Mouse (Mus musculus) ovary, postnatal 36 days (tissue): ENCODE measurements around the gene 3110009E18Rik.

Experiments used
- DNase-seq: peaks from one replicate; pipeline ENCODE4 v3.0.0; 2022; ENCODE audit warnings: low spot score, mixed read lengths

The 3110009E18Rik gene

DNA sequence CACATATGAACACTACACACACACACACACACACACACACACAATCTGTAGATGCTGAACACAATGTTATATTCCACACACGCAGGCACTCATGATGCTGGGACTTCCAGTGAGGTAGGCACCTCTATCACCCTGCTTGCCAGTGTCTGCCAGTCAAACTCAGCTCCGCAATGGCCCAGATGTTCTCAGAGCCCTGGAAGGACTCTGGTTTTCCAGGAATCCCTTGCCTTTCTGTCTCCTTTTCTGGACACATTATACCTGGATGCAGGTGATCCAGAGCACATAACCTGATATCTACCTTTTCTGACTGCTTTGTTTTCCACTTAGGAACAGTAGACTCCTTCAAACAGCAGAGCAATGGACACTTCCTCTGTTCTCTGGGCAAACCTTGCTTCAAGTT lies 75.7 kb downstream of the 3110009E18Rik start:
- DNase-seq, result no peak

DNA sequence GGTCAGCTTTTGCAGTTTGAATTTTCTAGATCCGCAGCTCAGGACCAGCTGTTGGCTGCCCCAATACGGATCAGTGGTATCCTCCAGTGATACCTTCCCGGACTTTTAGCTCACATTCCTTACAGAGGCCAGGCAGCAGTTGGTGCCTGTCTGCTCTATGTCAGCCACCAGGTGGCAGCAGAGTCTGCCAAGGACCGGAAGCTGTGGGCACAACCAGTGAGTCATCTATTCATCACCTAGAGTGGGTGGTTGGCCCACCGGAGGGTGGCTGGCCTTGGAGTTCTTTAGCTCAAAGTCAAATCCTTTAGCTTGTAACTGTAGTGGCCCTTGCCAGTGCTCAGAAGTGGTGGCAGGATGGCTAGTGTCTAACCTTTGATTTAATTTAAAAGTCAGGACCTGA lies 76.2 kb downstream of the 3110009E18Rik start:
- DNase-seq, result peak; percentile 73

DNA sequence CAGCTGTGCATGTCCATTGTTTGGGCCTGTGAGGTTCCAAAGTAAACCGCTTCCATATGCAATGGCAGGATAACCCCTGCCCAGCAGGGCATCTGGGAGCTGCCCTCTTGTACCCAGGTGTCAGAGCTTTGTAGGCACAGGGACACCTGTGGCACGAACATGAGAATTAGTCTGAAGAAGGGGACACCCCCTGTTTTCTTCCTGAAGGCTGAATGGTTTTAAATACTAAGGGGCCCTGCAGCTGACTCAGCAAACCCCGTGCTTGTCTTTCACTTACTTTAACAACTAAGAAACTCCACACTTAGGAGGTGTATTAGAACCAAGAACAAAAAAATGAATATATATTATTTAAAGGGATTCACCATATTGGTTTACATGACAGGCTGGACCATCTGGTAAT lies 77.2 kb downstream of the 3110009E18Rik start:
- no peak for DNase-seq

DNA sequence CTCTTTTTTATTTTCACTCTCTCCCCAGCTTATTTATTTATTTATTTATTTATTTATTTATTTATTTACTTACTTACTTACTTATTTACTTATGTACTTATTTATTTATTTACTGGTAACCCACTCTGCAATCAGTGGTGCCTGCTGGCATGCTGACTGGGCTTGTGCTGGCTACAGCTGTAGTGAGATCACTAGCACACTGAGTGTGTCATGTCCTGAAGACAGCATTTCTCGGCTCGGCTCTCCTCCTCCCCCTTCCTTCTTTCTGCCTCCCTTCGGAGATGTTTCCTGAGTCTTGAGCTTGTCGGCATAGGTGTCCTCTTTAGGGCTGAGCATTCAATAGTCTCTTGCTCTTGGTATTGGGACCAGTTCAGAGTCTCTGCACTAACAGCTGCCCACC lies 78.0 kb downstream of the 3110009E18Rik start:
- no peak for DNase-seq

DNA sequence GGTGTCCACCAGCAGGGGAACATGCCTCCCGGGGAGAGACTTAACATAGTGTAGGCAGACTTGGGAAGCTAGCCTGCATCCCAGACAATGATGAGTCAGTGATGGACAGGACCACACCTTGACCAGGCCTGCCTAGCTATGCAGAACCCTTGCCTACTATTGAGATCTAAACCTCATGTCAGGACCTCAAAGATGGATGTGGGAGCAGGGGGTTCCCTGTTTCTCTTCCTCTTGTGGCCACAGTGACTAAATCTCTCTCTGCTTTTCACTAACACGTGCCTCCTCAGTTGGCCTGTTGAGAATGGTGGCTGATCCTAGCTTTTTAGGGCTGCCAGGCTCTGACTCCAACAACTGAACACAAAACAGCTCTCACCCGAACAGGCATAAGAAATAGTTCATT lies 81.6 kb downstream of the 3110009E18Rik start:
- no peak for DNase-seq

DNA sequence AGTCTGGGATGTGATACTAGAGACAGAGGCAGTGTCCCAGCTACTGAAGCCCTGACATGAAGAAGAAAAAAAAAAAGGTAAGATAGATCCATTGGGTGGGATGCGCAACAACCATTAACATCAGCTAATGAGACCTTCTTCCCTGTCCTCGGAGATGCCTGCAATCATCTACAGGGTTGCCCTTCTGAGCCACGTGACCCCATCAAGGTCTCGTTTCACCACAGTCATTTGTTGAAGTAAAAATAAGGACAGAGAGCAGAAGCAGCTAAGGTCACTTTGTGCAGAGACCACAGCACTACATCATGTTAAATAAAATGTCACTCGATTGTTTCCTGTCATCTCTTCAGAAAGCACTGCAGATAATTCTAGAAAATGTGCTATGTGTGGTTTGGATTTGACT lies 82.8 kb downstream of the 3110009E18Rik start:
- no peak for DNase-seq

DNA sequence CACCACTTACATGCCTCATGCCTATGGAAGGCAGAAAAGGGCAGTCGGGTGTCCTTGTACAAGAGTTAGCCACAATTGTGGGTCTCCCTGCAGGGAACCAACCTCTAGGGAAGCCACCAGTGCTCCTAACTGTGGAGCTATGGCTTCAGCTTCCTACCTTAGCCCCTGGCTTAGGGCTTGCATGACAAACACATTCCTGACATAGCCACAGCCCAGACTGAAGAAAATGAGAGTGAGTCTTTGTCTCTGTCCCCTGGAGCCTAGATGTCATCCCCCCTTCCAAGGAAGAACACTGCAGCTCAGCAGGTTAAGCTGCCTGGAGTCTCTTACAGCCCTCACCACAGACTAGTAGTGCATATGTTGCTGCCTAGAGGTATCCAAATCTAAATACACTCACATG lies 83.8 kb downstream of the 3110009E18Rik start:
- DNase-seq, result no peak

DNA sequence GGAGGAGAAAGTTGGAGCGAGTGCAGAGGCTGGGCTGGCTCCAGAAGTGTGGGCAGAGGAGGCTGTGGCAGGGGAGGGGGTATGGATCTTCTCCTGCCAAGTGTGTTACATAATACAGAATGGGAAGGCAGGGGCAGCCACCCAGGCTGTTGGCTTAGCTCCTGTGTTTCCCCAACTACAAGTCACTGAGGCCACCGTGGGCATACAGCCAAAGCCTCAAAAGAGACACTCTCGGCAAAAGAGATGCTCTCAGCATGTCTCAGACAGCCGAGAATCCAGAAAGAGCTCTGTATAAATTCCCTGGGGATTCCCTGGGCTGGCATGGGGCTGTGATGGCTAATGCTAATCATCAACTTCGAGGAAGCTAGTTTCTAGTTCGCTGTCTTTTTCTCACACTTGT lies 86.6 kb downstream of the 3110009E18Rik start:
- DNase-seq, result peak; percentile 10

DNA sequence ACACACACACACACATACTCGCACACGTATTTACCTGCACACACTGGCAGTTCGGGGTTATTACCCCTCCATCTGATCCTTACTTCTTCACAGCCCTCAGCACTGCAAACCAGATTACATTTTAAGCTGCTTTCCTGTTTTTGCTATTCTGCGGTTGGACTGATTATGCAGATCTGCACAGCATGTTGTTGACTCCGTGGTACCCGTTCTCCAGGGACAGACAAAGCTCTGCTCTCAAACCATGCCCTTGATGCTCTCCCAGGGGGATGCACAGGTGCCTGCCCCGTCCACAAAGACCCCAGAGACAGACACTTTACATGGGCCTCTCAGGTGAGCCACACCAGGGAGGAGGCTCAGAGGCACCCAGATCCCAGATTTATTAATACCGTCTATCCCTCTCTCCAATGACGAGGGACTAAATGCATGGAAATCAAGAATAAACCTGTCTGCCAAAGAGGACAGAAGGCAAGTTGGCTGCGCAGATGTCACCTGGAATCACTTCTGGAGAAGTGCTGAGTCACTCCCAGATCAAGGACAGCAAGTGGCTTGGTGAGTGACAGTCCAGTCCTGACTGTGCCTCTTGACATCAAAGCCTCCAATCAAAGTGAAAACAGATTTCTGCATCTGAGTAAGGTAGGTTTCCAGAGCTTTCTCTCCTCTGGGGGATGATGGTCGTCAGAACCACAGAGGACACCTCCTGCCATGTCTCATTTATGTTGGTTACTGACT lies 87.7 kb downstream of the 3110009E18Rik start:
- DNase-seq, result no peak

DNA sequence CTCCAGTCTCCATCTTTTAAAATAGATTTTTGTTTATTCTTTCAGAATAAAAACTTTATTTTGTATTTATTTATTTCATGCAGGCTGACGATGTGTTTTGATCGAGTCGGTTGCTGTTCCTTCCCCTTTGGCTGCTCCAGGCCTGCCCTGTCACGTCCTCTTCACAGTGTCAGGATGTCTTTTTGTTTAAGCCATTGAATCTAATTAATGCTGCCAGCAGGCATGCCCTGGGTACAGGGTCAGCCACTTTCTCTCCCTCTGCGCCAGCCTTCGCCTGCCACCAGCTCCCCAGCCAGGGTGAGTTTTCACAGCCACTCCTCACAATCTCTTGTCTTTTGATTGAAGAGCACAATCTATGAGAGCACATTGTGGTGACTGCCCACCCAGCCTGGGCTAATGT lies 99.9 kb downstream of the 3110009E18Rik start:
- no peak for DNase-seq

DNA sequence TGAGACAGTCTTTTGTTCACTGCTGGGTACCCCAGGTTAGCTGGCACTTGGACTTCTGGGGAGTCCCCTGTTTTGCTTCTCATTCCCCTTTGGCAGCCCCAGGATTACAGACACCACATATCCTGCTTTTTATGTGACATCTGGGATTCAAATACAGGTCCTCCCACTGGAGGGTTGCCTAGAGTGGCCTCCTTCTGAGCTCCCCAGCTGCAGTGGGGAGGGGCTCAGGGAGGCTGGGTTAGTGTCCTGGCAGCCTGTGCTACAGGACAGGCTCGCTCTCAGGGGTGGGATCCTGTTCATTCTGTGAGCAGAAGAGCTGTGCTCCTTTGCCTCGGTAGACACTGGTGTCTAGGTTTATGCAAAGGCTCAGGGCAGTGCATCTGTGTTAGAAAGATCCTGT lies 100.3 kb downstream of the 3110009E18Rik start:
- DNase-seq, result no peak

DNA sequence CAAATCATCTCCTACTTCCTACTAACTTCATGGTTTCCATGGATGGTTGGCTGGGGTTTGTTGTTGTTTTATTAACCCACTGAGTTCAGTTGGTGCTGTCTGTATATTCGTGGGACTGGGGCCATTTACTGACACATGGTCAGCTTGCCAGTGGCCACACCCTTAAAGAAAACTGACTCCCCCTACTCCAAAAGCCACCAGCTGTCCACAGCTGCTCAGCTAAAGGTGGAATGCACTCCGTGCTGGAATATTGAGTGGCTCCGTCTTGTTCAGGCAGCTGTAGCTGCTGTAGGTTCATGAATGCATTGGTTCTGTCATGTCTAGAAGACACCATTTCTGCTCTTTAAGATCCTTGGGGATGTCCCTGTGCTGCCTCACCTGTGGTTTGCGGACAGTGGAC lies 102.6 kb downstream of the 3110009E18Rik start:
- DNase-seq, result no peak

DNA sequence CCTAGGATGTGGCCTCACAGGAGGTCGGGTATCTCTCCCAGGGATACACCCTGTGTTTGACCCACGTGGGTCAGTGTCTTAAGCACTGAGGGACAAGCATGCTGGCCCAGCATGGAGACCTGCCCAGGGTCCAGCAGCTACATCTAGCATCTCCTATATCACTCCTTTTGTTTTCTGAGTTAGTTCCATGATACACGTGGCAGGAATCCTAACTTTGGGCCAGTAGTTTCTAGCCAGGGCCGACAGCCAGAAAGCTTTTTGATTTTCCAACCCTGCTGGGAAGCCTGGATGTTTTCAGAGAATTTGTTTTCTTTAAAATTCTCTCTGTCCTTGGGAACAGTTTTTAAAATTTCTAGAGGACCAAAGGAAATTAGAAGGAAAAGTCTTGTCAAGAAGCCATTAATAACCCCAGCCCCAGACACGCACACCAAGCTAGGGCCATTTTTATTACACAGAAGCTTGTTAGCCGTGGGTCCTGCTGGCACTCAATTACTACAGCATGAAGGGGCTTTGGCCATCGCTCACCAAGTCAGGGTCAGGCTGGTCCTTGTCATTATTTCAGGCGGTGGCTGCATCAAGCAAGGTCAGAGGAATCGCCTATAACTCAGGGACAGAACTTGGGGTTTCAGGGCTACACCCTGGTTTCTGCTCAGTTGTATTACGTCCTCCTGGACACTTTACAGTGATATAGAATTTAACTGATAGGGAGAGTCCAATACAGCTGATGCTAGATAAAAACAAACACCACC lies 108.9 kb downstream of the 3110009E18Rik start:
- no peak for DNase-seq

DNA sequence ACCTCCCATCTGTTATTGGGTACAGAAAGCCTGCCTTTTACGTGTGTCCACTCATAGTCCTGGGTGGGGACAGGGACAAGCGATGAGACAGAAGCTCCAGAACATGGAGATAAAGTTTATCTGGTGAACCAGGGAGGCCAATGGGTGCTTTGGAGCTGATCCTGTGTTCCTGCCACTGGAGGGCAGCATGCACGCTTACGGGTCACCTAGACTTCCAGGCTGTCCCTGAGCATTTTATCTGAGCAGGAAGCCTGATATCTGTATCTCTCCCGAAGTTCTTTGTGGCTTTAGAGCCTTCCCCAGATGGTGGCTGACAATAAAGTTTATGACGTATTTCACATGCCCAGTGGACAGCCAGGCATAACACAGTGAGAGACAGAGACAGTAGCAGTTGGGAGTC lies 110.3 kb downstream of the 3110009E18Rik start:
- peak; percentile 40 for DNase-seq

DNA sequence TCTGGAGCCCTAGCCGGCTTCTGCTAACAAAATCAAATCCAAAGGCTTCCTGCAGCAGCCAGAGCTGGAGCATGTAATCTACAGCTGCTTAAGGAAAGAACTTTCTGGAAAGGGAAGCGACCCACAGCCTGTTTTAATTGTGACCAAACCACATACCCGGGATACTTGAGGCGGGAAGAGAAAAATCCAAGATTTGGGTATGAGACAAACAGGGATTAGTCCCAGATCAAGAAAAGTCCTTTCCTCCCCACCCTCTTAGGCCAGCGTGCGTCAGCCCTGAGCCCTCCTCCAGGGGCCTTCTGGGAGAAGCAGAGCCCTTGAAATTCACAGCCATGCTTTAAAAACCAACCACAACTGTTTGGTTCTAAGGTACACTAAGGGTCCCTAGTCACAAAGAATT lies 111.2 kb downstream of the 3110009E18Rik start:
- DNase-seq, result no peak

DNA sequence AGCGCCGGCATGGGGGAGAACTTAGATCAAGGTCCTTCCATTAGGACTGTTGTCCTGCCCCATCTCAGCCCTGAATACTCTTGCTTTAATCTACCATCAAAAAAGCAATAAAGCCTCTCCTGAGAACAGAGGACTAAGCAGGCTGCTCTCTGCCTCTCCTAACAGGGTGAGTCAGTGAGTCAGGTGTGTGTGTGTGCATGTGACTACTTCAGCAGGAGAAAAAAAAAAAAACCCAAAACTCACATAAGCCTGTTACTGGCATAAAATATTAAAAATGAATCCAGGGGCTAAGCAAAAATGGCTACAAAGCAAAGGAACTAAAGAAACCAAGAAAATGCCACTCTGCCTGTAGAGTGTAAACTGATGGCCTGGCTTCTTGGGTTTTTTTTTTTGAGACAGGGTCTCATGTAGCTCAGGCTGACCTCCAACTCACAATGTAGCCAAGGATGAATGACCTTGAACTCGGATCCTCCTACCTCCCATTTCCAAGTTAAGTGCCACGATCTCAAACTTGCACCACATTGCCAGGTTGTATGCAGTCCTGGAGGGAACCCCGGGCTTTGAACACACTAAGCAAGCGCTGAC lies 114.7 kb downstream of the 3110009E18Rik start:
- DNase-seq, result no peak

DNA sequence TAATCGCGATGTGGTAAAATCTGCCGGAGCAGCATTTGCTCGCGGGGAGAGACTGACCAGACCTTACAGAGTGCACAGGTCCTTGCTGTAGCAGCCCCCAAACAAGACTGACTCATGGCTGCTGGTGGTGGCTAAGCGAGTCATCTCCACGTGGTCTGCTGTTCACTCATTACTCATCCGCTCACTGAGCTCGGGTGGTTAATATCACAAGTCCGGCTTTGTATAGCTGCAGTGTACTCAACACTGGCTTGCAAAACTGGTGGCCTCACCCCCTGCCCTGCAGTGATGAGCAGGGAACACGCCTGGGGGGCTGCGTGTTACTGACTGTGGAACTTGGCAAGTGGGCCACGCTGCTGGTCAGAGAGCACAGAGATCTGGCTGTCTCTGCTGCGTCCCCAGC lies 115.4 kb downstream of the 3110009E18Rik start:
- DNase-seq, result no peak

DNA sequence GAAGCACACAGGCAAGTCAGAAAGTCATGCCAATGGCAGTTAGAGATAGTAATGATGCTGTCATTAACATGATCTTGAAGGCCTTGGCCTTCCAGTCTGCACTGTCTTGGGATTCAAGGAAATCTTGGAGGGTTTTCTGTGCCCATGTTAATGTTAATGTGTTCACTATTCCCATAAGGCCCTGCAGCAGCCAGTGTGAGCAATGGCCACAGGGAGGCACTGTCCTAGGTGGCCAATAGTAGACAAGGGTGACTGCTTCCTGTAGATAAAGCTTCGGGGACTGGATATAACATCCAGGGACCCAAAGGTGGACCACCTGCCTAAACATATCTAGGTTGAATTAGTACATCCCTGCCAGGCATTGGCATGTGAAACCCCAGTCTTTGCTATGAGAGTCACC lies 116.1 kb downstream of the 3110009E18Rik start:
- DNase-seq, result no peak
